Mouse (Mus musculus) liver, adult 2 months (tissue): Measurements from ENCODE around the gene Gm28035.

Experiments
- CTCF ChIP-seq: fragments of 200-500 bp; IDR thresholded peaks from 2 replicates; pipeline ENCODE4 v1.5.1; 2011; ENCODE audit warnings: low read depth, low read length, control low read depth
- POLR2A ChIP-seq: fragments of 200-500 bp; IDR thresholded peaks from 2 replicates; pipeline ENCODE4 v1.6.1; 2011; ENCODE audit warnings: low read length, control low read depth; ENCODE audit not compliant: insufficient read depth; ENCODE audit errors: extremely low read depth

- TF ChIP-seq POLR2A (no peak), CTCF (no peak)
Observed at GRCm38 (mm10) chr2:30285004-30285403, 44.6 kb downstream of the Gm28035 start.
